Mouse (Mus musculus): ENCODE data around the gene Plekhg1. TPM values are rescaled to one million over a fixed set of nuclear protein-coding genes. Genes with fewer than 3 reads are reported as not detected.

Gene Plekhg1
- polyA plus RNA-seq, 1 experiment from 2014 or later, result 9.8 TPM

- Histone ChIP-seq H3K4me2 (ENCODE audit: low read length) (no peak overlapping the region), H3K4me3 (ENCODE audit: low read depth, low read length) (no peak overlapping the region), H3K4me1 (replicated peaks; ENCODE audit: control insufficient read depth, insufficient read depth, low read length) (peaks cover 12% of the 10 kb centered on the region; the same call in 1 of the 2 replicates), H3K27me3 (replicated peaks; ENCODE audit: control insufficient read depth, insufficient read depth, low read length) (no peaks in the 10 kb centered on the region), H3K36me3 (ENCODE audit: control insufficient read depth, insufficient read depth, low read length) (no peaks in the 10 kb centered on the region), H3K9ac (ENCODE audit: low read length) (no peak overlapping the region), H3K27ac (ENCODE audit: low read depth) (no peak overlapping the region), H3K9me3 (ENCODE audit: control insufficient read depth, low read length) (no peaks in the 10 kb centered on the region)
- DNase-seq (ENCODE audit: low spot score), result no peak
- ATAC-seq (replicated peaks; ENCODE audit: low FRiP score, low TSS enrichment, low read depth), result no peak
- 50% methylated on average over 3 of the region's 3 CpGs for WGBS
Measured at GRCm38 (mm10) chr10:3891381-3892263, 151.5 kb downstream of the Plekhg1 start.

- no peak for ATAC-seq (replicated peaks; ENCODE audit: low FRiP score, low TSS enrichment, low read depth)
- DNase-seq (ENCODE audit: low spot score), result no peak
- no peak overlapping the region for H3K27ac ChIP-seq (ENCODE audit: low read depth)
Measured at GRCm38 (mm10) chr10:3892368-3892767, 152.2 kb downstream of the Plekhg1 start.

GRCm38 (mm10) chr10:3898068-3898467, 157.9 kb downstream of the Plekhg1 start:
- 44% methylated on average over 3 of the region's 3 CpGs for WGBS
- no peak for DNase-seq (ENCODE audit: low spot score)
- peaks cover 4% of the 10 kb centered on the region; the same call in 1 of the 2 replicates for H3K4me1 ChIP-seq (replicated peaks; ENCODE audit: control insufficient read depth, insufficient read depth, low read length)

More at GRCm38 (mm10) chr10:3892368-3892767, 152.2 kb downstream of the Plekhg1 start:
- Histone ChIP-seq H3K27me3 (replicated peaks; ENCODE audit: control insufficient read depth, insufficient read depth, low read length) (no peaks in the 10 kb centered on the region), H3K9me3 (ENCODE audit: control insufficient read depth, low read length) (no peaks in the 10 kb centered on the region), H3K36me3 (ENCODE audit: control insufficient read depth, insufficient read depth, low read length) (no peaks in the 10 kb centered on the region), H3K4me2 (ENCODE audit: low read length) (no peak overlapping the region), H3K9ac (ENCODE audit: low read length) (no peak overlapping the region), H3K4me3 (ENCODE audit: low read depth, low read length) (no peak overlapping the region), H3K4me1 (replicated peaks; ENCODE audit: control insufficient read depth, insufficient read depth, low read length) (peaks cover 12% of the 10 kb centered on the region; the same call in 1 of the 2 replicates)
- WGBS, result 53% methylated on average over 3 of the region's 3 CpGs

GRCm38 (mm10) chr10:3900416-3900956, 160.3 kb downstream of the Plekhg1 start:
- ATAC-seq (replicated peaks; ENCODE audit: low FRiP score, low TSS enrichment, low read depth) (no peak), DNase-seq (ENCODE audit: low spot score) (no peak)
- Histone ChIP-seq H3K4me3 (ENCODE audit: low read depth, low read length) (no peak overlapping the region), H3K27me3 (replicated peaks; ENCODE audit: control insufficient read depth, insufficient read depth, low read length) (no peaks in the 10 kb centered on the region), H3K4me2 (ENCODE audit: low read length) (no peak overlapping the region), H3K4me1 (replicated peaks; ENCODE audit: control insufficient read depth, insufficient read depth, low read length) (no peaks in the 10 kb centered on the region), H3K9me3 (ENCODE audit: control insufficient read depth, low read length) (no peaks in the 10 kb centered on the region), H3K9ac (ENCODE audit: low read length) (no peak overlapping the region), H3K36me3 (ENCODE audit: control insufficient read depth, insufficient read depth, low read length) (no peaks in the 10 kb centered on the region), H3K27ac (ENCODE audit: low read depth) (no peak overlapping the region)
- WGBS, result 82% methylated on average over 11 of the region's 11 CpGs

More at GRCm38 (mm10) chr10:3898068-3898467, 157.9 kb downstream of the Plekhg1 start:
- H3K36me3 ChIP-seq (ENCODE audit: control insufficient read depth, insufficient read depth, low read length), result no peaks in the 10 kb centered on the region
- H3K4me3 ChIP-seq (ENCODE audit: low read depth, low read length), result no peak overlapping the region
- H3K27me3 ChIP-seq (replicated peaks; ENCODE audit: control insufficient read depth, insufficient read depth, low read length), result no peaks in the 10 kb centered on the region
- H3K9me3 ChIP-seq (ENCODE audit: control insufficient read depth, low read length), result no peaks in the 10 kb centered on the region
- no peak overlapping the region for H3K27ac ChIP-seq (ENCODE audit: low read depth)
- H3K9ac ChIP-seq (ENCODE audit: low read length), result no peak overlapping the region
- no peak for ATAC-seq (replicated peaks; ENCODE audit: low FRiP score, low TSS enrichment, low read depth)
- H3K4me2 ChIP-seq (ENCODE audit: low read length), result no peak overlapping the region

- 81% methylated on average over 3 of the region's 3 CpGs for WGBS
- Histone ChIP-seq H3K4me1 (replicated peaks; ENCODE audit: control insufficient read depth, insufficient read depth, low read length) (no peaks in the 10 kb centered on the region), H3K4me2 (ENCODE audit: low read length) (no peak overlapping the region), H3K36me3 (ENCODE audit: control insufficient read depth, insufficient read depth, low read length) (no peaks in the 10 kb centered on the region), H3K4me3 (ENCODE audit: low read depth, low read length) (no peak overlapping the region), H3K27me3 (replicated peaks; ENCODE audit: control insufficient read depth, insufficient read depth, low read length) (no peaks in the 10 kb centered on the region), H3K9me3 (ENCODE audit: control insufficient read depth, low read length) (no peaks in the 10 kb centered on the region), H3K9ac (ENCODE audit: low read length) (no peak overlapping the region), H3K27ac (ENCODE audit: low read depth) (no peak overlapping the region)
- ATAC-seq (replicated peaks; ENCODE audit: low FRiP score, low TSS enrichment, low read depth) (no peak), DNase-seq (ENCODE audit: low spot score) (no peak)
Measured at GRCm38 (mm10) chr10:3905747-3906146, 165.6 kb downstream of the Plekhg1 start.

- H3K27me3 ChIP-seq (replicated peaks; ENCODE audit: control insufficient read depth, insufficient read depth, low read length), result no peaks in the 10 kb centered on the region
- WGBS, result 54% methylated on average over 5 of the region's 5 CpGs
Measured at GRCm38 (mm10) chr10:3914104-3914503, 173.9 kb downstream of the Plekhg1 start.

GRCm38 (mm10) chr10:3920368-3921152, 180.4 kb downstream of the Plekhg1 start:
- Histone ChIP-seq H3K27ac (ENCODE audit: low read depth) (no peak overlapping the region), H3K27me3 (replicated peaks; ENCODE audit: control insufficient read depth, insufficient read depth, low read length) (no peaks in the 10 kb centered on the region), H3K36me3 (ENCODE audit: control insufficient read depth, insufficient read depth, low read length) (no peaks in the 10 kb centered on the region), H3K9me3 (ENCODE audit: control insufficient read depth, low read length) (no peaks in the 10 kb centered on the region), H3K4me2 (ENCODE audit: low read length) (no peak overlapping the region), H3K4me3 (ENCODE audit: low read depth, low read length) (no peak overlapping the region), H3K4me1 (replicated peaks; ENCODE audit: control insufficient read depth, insufficient read depth, low read length) (no peaks in the 10 kb centered on the region), H3K9ac (ENCODE audit: low read length) (no peak overlapping the region)
- no peak for ATAC-seq (replicated peaks; ENCODE audit: low FRiP score, low TSS enrichment, low read depth)
- WGBS, result 76% methylated on average over 20 of the region's 20 CpGs
- DNase-seq (ENCODE audit: low spot score), result no peak

More at GRCm38 (mm10) chr10:3914104-3914503, 173.9 kb downstream of the Plekhg1 start:
- H3K4me3 ChIP-seq (ENCODE audit: low read depth, low read length), result no peak overlapping the region
- H3K4me2 ChIP-seq (ENCODE audit: low read length), result no peak overlapping the region
- H3K9me3 ChIP-seq (ENCODE audit: control insufficient read depth, low read length), result no peaks in the 10 kb centered on the region
- no peak overlapping the region for H3K9ac ChIP-seq (ENCODE audit: low read length)
- ATAC-seq (replicated peaks; ENCODE audit: low FRiP score, low TSS enrichment, low read depth) (no peak; the same call in 1 of the 2 replicates), DNase-seq (ENCODE audit: low spot score) (no peak)
- H3K4me1 ChIP-seq (replicated peaks; ENCODE audit: control insufficient read depth, insufficient read depth, low read length), result no peaks in the 10 kb centered on the region
- no peak overlapping the region for H3K27ac ChIP-seq (ENCODE audit: low read depth)
- no peaks in the 10 kb centered on the region for H3K36me3 ChIP-seq (ENCODE audit: control insufficient read depth, insufficient read depth, low read length)

GRCm38 (mm10) chr10:3928008-3928545, 187.9 kb downstream of the Plekhg1 start:
- ATAC-seq (replicated peaks; ENCODE audit: low FRiP score, low TSS enrichment, low read depth) (no peak), DNase-seq (ENCODE audit: low spot score) (no peak)
- H3K4me2 ChIP-seq (ENCODE audit: low read length), result no peak overlapping the region
- no peak overlapping the region for H3K4me3 ChIP-seq (ENCODE audit: low read depth, low read length)
- no peak overlapping the region for H3K9ac ChIP-seq (ENCODE audit: low read length)
- 66% methylated on average over 4 of the region's 4 CpGs for WGBS
- H3K27ac ChIP-seq (ENCODE audit: low read depth), result no peak overlapping the region
- H3K27me3 ChIP-seq (replicated peaks; ENCODE audit: control insufficient read depth, insufficient read depth, low read length), result no peaks in the 10 kb centered on the region
- H3K4me1 ChIP-seq (replicated peaks; ENCODE audit: control insufficient read depth, insufficient read depth, low read length), result no peaks in the 10 kb centered on the region
- no peaks in the 10 kb centered on the region for H3K9me3 ChIP-seq (ENCODE audit: control insufficient read depth, low read length)
- peaks cover 3% of the 10 kb centered on the region; the same call in 1 of the 2 replicates for H3K36me3 ChIP-seq (ENCODE audit: control insufficient read depth, insufficient read depth, low read length)
